Mouse (Mus musculus): ENCODE measurements around the gene Tnfrsf13b.

DNA sequence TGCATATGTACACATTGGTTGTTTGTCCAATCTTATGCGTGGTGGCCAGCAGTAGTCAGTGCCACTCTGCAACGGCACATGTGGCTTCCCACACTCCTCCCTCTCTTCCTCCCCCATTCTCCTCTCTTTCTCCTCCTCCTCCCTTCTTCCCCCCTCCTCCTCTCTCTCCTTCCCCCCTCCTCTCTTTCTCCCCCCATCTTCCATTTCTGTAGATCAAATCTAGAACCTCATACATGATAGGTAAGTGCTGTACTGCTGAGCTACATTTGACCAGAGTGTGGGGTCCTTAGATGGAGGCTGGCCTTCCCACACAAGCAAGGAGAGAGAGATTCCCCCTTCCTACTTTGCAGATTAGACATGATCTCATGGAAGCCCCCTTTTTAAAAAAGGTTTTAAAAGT, 66.2 kb downstream of the Tnfrsf13b start:
- TF ChIP-seq POLR2A (IDR thresholded peaks at IDR 0.05; ENCODE audit: extremely low read depth, insufficient read depth, low read length): no peak
- no peak for TF ChIP-seq CTCF (IDR thresholded peaks at IDR 0.05; ENCODE audit: low read depth, low read length)

All from liver, adult 2 months (tissue).